Mouse (Mus musculus) brain, embryonic 14.5 days (tissue): Measurements from ENCODE around the gene Camkk2.

ENCODE experiments used
- CTCF ChIP-seq: fragments of 200-500 bp; IDR thresholded peaks from 2 replicates; pipeline ENCODE4 v1.5.1; 2012; ENCODE audit warnings: inconsistent platforms, mild to moderate bottlenecking, moderate library complexity, borderline replicate concordance; ENCODE audit not compliant: insufficient read depth, insufficient read length; ENCODE audit errors: extremely low read depth
- POLR2A ChIP-seq: fragments of 200-500 bp; IDR thresholded peaks from 2 replicates; pipeline ENCODE4 v1.6.1; 2012; ENCODE audit warnings: mild to moderate bottlenecking, inconsistent platforms, borderline replicate concordance; ENCODE audit not compliant: poor library complexity, insufficient read depth, insufficient read length, severe bottlenecking; ENCODE audit errors: extremely low read depth

DNA sequence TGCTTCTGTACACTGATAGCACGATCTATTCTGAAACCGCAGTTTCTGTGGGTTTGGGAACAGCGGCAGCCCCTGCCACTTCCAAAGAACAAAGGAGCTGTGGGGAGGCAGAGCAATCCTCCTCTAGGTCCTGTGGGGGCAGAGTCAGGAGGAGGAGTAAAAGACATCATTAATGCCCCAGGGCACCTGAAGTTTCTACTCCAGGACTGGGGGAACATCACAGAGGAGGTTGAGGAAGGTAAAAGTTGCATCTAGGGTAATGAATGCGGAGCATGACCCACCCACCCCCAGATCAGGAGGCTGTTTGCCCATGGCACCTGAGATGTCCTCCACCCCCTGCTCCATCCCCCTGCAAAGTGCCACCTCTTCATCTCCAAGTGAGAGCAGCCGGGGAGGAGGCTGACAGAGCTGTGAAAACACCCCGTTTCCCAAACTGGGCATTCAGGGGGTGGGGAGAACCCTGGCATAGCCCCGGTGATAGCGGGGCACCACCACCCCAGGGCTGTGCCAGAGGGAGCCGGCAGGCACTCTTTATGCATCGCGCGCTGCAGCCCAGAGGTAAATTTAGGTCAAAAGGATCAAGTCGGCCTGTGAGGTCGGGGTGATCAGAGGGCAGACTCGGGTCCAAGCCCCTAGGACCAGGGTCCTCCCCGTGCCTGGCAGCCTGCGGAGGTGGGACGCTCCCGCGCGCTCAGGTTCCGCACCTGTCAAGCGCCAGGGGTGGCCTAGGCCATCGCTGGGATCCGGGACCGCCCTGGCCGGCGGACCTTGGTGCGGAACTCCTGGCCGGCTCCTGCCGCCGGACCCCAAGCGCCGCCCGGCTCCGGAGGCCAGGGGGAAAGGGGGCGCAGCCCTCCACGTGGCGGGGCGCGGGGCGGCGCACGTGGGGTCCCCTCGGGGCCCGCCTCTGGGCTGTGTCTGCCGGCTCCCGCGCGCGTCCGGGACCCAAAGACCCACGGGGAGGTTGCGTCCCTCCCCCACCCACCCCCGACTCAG lies 680 bp downstream of the Camkk2 start:
- TF ChIP-seq CTCF (no peak), POLR2A (no peak)
